Mouse (Mus musculus): ENCODE data around the gene Ppil1.

DNA sequence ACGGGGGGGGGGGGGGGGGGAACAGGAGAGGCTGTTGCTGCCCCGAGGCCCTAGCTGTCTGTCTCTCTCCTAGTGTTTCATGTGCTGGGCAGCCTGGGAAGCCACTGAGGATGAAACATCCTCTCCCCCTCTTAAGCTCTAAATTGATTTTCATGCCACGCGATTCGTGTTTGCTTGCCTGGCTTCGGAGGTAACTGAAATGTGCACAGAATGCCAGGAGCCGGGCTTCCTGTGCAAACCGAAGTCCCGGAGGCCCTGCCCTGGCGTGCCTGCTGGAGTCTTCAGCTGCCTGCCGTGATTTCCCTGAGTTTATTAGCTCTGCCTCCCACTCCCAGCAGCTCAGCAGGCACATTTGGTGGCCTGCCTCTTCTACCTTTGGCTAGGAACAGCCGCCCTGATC, 19.1 kb downstream of the Ppil1 start:
- TF ChIP-seq POLR2A (IDR thresholded peaks at IDR 0.05; ENCODE audit: low read depth, low read length) (no peak), CTCF (IDR thresholded peaks at IDR 0.05; ENCODE audit: extremely low read depth, insufficient read length, insufficient replicate concordance, low read depth, low read length) (no peak)
